In the genomic region with DNA sequence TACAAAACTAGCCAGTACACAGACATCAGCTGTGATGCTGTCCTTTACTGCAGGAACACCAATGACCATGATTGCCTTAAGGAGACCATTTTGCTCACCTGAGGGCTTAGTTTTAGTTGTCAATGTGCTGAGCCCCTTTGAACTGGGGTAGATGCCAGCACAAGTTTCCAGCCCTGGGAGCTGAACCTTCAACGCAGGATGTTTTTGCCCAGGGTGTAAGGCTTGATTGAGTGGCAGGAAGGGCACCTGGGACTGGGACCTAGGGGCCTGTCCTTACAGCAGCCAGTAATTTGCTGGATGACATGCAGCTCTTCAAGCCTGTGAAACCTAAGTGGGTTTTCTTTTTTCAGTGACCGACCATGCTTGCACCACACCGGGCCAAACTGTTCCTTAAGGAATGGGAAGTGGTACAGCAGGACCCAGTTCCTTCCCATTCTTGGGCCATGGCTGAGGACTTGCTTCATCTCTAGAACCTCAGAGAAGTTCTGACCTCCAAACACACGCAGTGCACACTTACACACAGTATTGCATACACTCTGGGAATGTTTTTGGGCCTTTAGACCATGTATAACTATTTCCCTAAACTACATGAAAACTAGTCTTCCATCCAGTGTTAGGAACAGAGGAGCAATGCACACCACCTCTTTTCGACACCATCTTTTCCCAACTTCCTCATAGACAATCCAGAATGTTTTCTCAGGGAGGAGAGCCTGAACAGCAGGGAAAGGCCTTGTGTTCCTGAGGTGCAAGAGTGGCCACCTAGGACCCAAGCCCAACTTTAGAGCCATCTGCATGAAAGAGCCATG, we compare ENCODE assay signal across 9 mouse cellular contexts. TPM values are rescaled to one million over a fixed set of nuclear protein-coding genes. Genes with fewer than 3 reads are reported as not detected.
DNase-seq lines count a peak whose midpoint lies in the region; ATAC-seq and TF ChIP-seq lines count a peak whose summit lies in the region.
"Had no signal": no experiment of that assay in that cellular context is flagged by ENCODE, and none has a peak within 500 bp of the region (broad histone marks: within the 10 kb centered on the region; RNA-seq: fewer than 3 reads in every experiment).

No protein-coding gene starts in this region.

- no peak overlapping the region for H3K9ac ChIP-seq in lung, embryonic 15.5 days
- no peak overlapping the region for H3K9ac ChIP-seq in stomach, embryonic 14.5 days (replicated peaks; ENCODE audit: low read depth, low read length)

- POLR2A ChIA-PET in Patski (lab: Charles Lee) = interaction anchor here (1.1 to 16.1 kb wide), 8 partner anchors 8 to 86 kb away, joined by 3 to 1065 read pairs (median 12); partner anchors contain the start of genes Frmd8 and Slc25a45

- in situ Hi-C loops in Patski (cut with MboI; ENCODE audit: low pct_unique_long_range_greater_than_20kb) = loop anchor here (5.0 kb wide), 2 partner anchors 37 to 82 kb away; partner anchors contain the start of genes Frmd8 and Slc25a45

- CTCF ChIA-PET in Patski (lab: Charles Lee) = interaction anchor here (1.0 to 4.8 kb wide), 9 partner anchors 8 to 80 kb away, joined by 3 to 50 read pairs (median 18); partner anchors contain the start of gene Frmd8

- peak; percentile 49 for ATAC-seq in Patski
- ATAC-seq in lung, embryonic 15.5 days (ENCODE audit: borderline replicate concordance, extremely low read depth, low FRiP score, low TSS enrichment) = 0 out of 2 replicates have a peak, but pooled peaks have one; percentile 10
- peak; percentile 38; the same call in 1 of the 2 replicates for ATAC-seq in stomach, embryonic 14.5 days (ENCODE audit: insufficient number of reproducible peaks, insufficient read depth, low FRiP score, low read depth)

- peaks cover 12% of the 10 kb centered on the region for H3K4me1 ChIP-seq in cerebellum, adult 2 months (ENCODE audit: control insufficient read depth, insufficient read depth, low read length)
- H3K4me1 ChIP-seq in erythroblast, embryonic 14.5 days (ENCODE audit: control insufficient read depth) = peaks cover 55% of the 10 kb centered on the region
- peaks cover 25% of the 10 kb centered on the region for H3K4me1 ChIP-seq in lung, embryonic 15.5 days
- peaks cover 17% of the 10 kb centered on the region for H3K4me1 ChIP-seq in stomach, embryonic 14.5 days (ENCODE audit: control insufficient read depth, insufficient read depth, low read length)

- peak overlapping the region; percentile 67 for H3K27ac ChIP-seq in cerebellum, adult 2 months (ENCODE audit: insufficient read depth, low read length)
- H3K27ac ChIP-seq in lung, embryonic 15.5 days = peak overlapping the region; percentile 69
- peak overlapping the region; percentile 44; the same call in 1 of the 2 replicates for H3K27ac ChIP-seq in stomach, embryonic 14.5 days (ENCODE audit: low read length)

- H3K9me3 ChIP-seq in erythroblast, embryonic 14.5 days (ENCODE audit: control insufficient read depth, low read length) = no peaks in the 10 kb centered on the region
- H3K9me3 ChIP-seq in lung, embryonic 15.5 days = no peaks in the 10 kb centered on the region
- H3K9me3 ChIP-seq in stomach, embryonic 14.5 days (ENCODE audit: control insufficient read depth, low read depth, low read length) = no peaks in the 10 kb centered on the region
- H3K9me3 ChIP-seq: G1E had no signal

- no peak for TF ChIP-seq POLR2A in cerebellum, adult 2 months (IDR thresholded peaks at IDR 0.05; ENCODE audit: borderline replicate concordance, insufficient read depth, low read length)

- H3K27me3 ChIP-seq in cerebellum, adult 2 months (ENCODE audit: control insufficient read depth, insufficient read depth, low read length) = no peaks in the 10 kb centered on the region
- H3K27me3 ChIP-seq in Patski = no peaks in the 10 kb centered on the region
- no peaks in the 10 kb centered on the region for H3K27me3 ChIP-seq in erythroblast, embryonic 14.5 days (ENCODE audit: control insufficient read depth)
- no peaks in the 10 kb centered on the region for H3K27me3 ChIP-seq in lung, embryonic 15.5 days
- no peaks in the 10 kb centered on the region for H3K27me3 ChIP-seq in stomach, embryonic 14.5 days (ENCODE audit: control insufficient read depth, insufficient read depth, low read length)

- H3K4me2 ChIP-seq in lung, embryonic 15.5 days = no peak overlapping the region
- no peak overlapping the region for H3K4me2 ChIP-seq in stomach, embryonic 14.5 days (replicated peaks; ENCODE audit: low read depth, low read length)

- 4% methylated on average over 5 of the region's 5 CpGs for WGBS in cerebellum, adult 2 months
- WGBS in lung, embryonic 15.5 days = 29% methylated on average over 5 of the region's 5 CpGs
- 33% methylated on average over 5 of the region's 5 CpGs for WGBS in stomach, embryonic 14.5 days

- no peak for TF ChIP-seq CTCF in cerebellum, adult 2 months (IDR thresholded peaks at IDR 0.05; ENCODE audit: borderline replicate concordance, insufficient read depth, low read depth, low read length)
- TF ChIP-seq CTCF in Patski (IDR thresholded peaks at IDR 0.05) = no peak

- peaks cover 62% of the 10 kb centered on the region for H3K36me3 ChIP-seq in erythroblast, embryonic 14.5 days (ENCODE audit: control insufficient read depth)
- H3K36me3 ChIP-seq in lung, embryonic 15.5 days = peaks cover 44% of the 10 kb centered on the region
- peaks cover 49% of the 10 kb centered on the region for H3K36me3 ChIP-seq in stomach, embryonic 14.5 days (ENCODE audit: control insufficient read depth, insufficient read depth, low read length)

- peak overlapping the region; percentile 43 for H3K4me3 ChIP-seq in cerebellum, adult 2 months (replicated peaks; ENCODE audit: insufficient read depth, low read depth, low read length)
- peak overlapping the region; percentile 70 for H3K4me3 ChIP-seq in erythroblast, embryonic 14.5 days (replicated peaks)
- no peak overlapping the region; the same call in 1 of the 2 replicates for H3K4me3 ChIP-seq in lung, embryonic 15.5 days
- no peak overlapping the region for H3K4me3 ChIP-seq in stomach, embryonic 14.5 days (ENCODE audit: low read depth, low read length)

- DNase-seq in cerebellum, adult 2 months = peak; percentile 33 to 47
- no peak for DNase-seq in cerebellum, postnatal 4 days (ENCODE audit: low spot score in 2 of 2)
- peak; percentile 15 for DNase-seq in Patski (ENCODE audit: low read depth, low spot score)
- DNase-seq in induced T-regulatory cell, adult 2 months (ENCODE audit: low read depth) = peak; percentile 61
- DNase-seq in frontal cortex, postnatal 10 days (ENCODE audit: low spot score in 2 of 2) = no peak

RNA-seq across cellular contexts. Expression of gene Scyl1, which starts 23.8 kb away (rescaled TPM):
- 158 and 170 TPM in 2 replicates for polyA plus RNA-seq in cerebellum, adult 2 months (2012; rRNA removed)
- polyA plus RNA-seq in Patski (2021) = 117 TPM
- 8.2 TPM in 2 replicates for polyA plus RNA-seq in erythroblast, embryonic 14.5 days (2012)
- polyA plus RNA-seq in lung, embryonic 15.5 days (2015; fragmentation: Nextera tagmentation; extraction: Ambion mirVana) = 76.1 and 83.6 TPM in 2 replicates
- 67.6 and 72.1 TPM in 2 replicates for polyA plus RNA-seq in stomach, embryonic 14.5 days (2014; fragmentation: Nextera tagmentation; extraction: Ambion mirVana)

RNA-seq across cellular contexts. Expression of gene Ltbp3, which starts 54.3 kb away (rescaled TPM):
- 165 and 175 TPM in 2 replicates for polyA plus RNA-seq in cerebellum, adult 2 months (2012; rRNA removed)
- 747 TPM for polyA plus RNA-seq in Patski (2021)
- 0.06 and 0.09 TPM in 2 replicates for polyA plus RNA-seq in erythroblast, embryonic 14.5 days (2012)
- 47.2 and 54.9 TPM in 2 replicates for polyA plus RNA-seq in lung, embryonic 15.5 days (2015; fragmentation: Nextera tagmentation; extraction: Ambion mirVana)
- 33.8 and 35.2 TPM in 2 replicates for polyA plus RNA-seq in stomach, embryonic 14.5 days (2014; fragmentation: Nextera tagmentation; extraction: Ambion mirVana)

Comparison
In these comparisons a context has a peak if more than half of its experiments do, and no peak if none do; other contexts are left out.
1. DNase-seq: peak in cerebellum, adult 2 months (2 of 2), Patski (single experiment) and induced T-regulatory cell, adult 2 months (single experiment); none in cerebellum, postnatal 4 days (0 of 2) and frontal cortex, postnatal 10 days (0 of 2).
2. H3K4me3 ChIP-seq: peak in cerebellum, adult 2 months (single experiment) and erythroblast, embryonic 14.5 days (single experiment); none in lung, embryonic 15.5 days (single experiment) and stomach, embryonic 14.5 days (single experiment).
3. RNA of gene Ltbp3, which starts 54.3 kb away (polyA plus RNA-seq): 747 TPM in Patski (single experiment), 165 to 175 TPM in cerebellum, adult 2 months, 47.2 to 54.9 TPM in lung, embryonic 15.5 days and 33.8 to 35.2 TPM in stomach, embryonic 14.5 days; 0.06 to 0.09 TPM in erythroblast, embryonic 14.5 days; every median in the first group is over 10 times any median in the second.
4. Peak in every context shown above with its lines, with median percentiles within 50 percentile points of each other: H3K27ac ChIP-seq and ATAC-seq.